Mouse (Mus musculus) forebrain, embryonic 15.5 days (tissue): ENCODE results near the gene C8b. TPM values are rescaled to one million over a fixed set of nuclear protein-coding genes. Genes with fewer than 3 reads are reported as not detected.

Source experiments
- ATAC-seq: fragments of 200-750 bp; cut with Nextera tagmentation; replicated peaks from 2 replicates; pipeline ENCODE4 v1.8.0; 2017; ENCODE audit warnings: mild to moderate bottlenecking, moderate TSS enrichment, moderate library complexity
- H3K27ac ChIP-seq: fragments of 300-500 bp; sonication (generic); replicated peaks from 2 replicates; pipeline ENCODE4 v1.5.1; 2015; ENCODE audit warnings: mild to moderate bottlenecking, inconsistent platforms
- H3K27me3 ChIP-seq: fragments of 300-500 bp; sonication (generic); 2 replicates; pipeline ENCODE4 v1.6.1; 2015; ENCODE audit warnings: inconsistent platforms
- H3K36me3 ChIP-seq: fragments of 300-500 bp; sonication (generic); 2 replicates; pipeline ENCODE4 v1.6.1; 2015; ENCODE audit warnings: mild to moderate bottlenecking, inconsistent platforms
- H3K4me1 ChIP-seq: fragments of 300-500 bp; sonication (generic); 2 replicates; pipeline ENCODE4 v1.6.1; 2015; ENCODE audit warnings: inconsistent platforms
- H3K4me2 ChIP-seq: fragments of 300-500 bp; sonication (generic); replicated peaks from 2 replicates; pipeline ENCODE4 v1.6.1; 2015; ENCODE audit warnings: mild to moderate bottlenecking, inconsistent platforms
- H3K4me3 ChIP-seq: fragments of 300-500 bp; sonication (generic); 2 replicates; pipeline ENCODE4 v1.5.1; 2015; ENCODE audit warnings: mild to moderate bottlenecking, inconsistent platforms
- H3K9ac ChIP-seq: fragments of 300-500 bp; sonication (generic); replicated peaks from 2 replicates; pipeline ENCODE4 v1.6.1; 2015; ENCODE audit warnings: mild to moderate bottlenecking, inconsistent platforms
- H3K9me3 ChIP-seq: fragments of 300-500 bp; sonication (generic); 2 replicates; pipeline ENCODE4 v1.6.1; 2016; ENCODE audit warnings: inconsistent platforms
- WGBS: fragments of 180-500 bp; shearing (Covaris S2); methylation state at CpG from one replicate; pipeline ENCODE4 v1.1.7; 2015; ENCODE audit warnings: mixed read lengths; 5-methylcytosine and 5-hydroxymethylcytosine counted together
- polyA plus RNA-seq: library from polyadenylated mRNA; unstranded; fragments of >200 nt; fragmentation: Nextera tagmentation; extraction: Ambion mirVana; gene quantifications from 2 replicates; pipeline ENCODE4 v1.2.1, GENCODE M21; 2015

The C8b gene
- 0.18 TPM in 1 of 2 replicates, not detected in the other for polyA plus RNA-seq

GRCm38 (mm10) chr4:104766065-104766464 is at the start of gene C8b:
Gene C8b, plus strand, starts transcription at chr4:104766317.
- Histone ChIP-seq H3K4me2 (no peak within 1 kb of the TSS), H3K27me3 (no peaks in the 10 kb centered on the region), H3K9ac (no peak within 1 kb of the TSS), H3K9me3 (no peaks in the 10 kb centered on the region), H3K36me3 (no peaks in the 10 kb centered on the region), H3K27ac (no peak within 1 kb of the TSS), H3K4me3 (no peak within 1 kb of the TSS), H3K4me1 (peaks cover 16% of the 10 kb centered on the region)
- ATAC-seq, result no peak
- WGBS, result 95% methylated on average over 8 of the region's 8 CpGs

GRCm38 (mm10) chr4:104716506-104716905 is 49.6 kb upstream of the C8b start:
- no peak for ATAC-seq
- Histone ChIP-seq H3K9me3 (no peaks in the 10 kb centered on the region), H3K4me1 (peaks cover 56% of the 10 kb centered on the region), H3K36me3 (no peaks in the 10 kb centered on the region), H3K27me3 (no peaks in the 10 kb centered on the region), H3K4me3 (no peak overlapping the region), H3K4me2 (no peak overlapping the region), H3K9ac (no peak overlapping the region), H3K27ac (0 out of 2 replicates have a peak overlapping the region, but pooled peaks have one; percentile 42)
- 17% methylated on average over 1 of the region's 1 CpGs for WGBS

DNA sequence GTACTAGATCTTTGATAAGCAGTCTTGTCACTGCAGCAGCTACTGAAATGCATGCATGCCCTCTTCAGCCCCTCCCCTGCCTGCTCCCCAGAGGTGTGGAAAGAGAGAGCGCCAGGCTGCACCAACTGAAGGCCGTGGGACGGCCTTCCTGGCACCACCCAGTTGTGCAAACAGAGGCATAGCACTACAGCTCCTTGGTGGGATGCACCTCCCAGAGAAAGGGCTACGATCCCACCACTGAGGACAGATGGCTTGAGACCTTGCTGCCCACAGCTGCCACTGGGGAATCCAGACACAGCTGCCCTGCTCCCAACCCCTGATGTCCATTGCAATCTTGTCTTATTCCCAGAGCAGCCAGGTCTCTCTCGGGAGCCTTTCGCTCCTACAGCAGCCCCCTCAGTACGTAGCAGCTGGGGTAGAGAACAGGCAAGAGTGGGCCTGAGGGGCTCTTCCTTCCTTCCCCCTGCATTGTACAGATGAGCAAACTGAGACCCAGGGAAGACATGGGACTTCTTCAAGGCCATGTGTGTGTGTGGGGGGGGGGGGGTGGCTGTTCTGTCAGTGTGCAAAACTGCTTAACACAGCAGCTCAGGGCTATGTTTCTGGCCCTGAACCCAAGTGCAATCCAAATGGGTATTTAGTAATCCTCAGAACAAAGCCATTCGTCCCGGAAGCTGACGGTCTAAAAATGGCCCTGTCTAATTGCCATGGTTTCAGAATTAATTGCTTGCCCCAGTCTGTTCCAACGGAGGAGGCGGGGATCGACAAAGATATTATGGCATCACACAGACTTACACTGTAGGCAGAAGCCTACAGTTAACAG is 46.9 kb upstream of the C8b start:
- Histone ChIP-seq H3K4me1 (peaks cover 55% of the 10 kb centered on the region), H3K27ac (peak overlapping the region; percentile 76), H3K27me3 (no peaks in the 10 kb centered on the region), H3K9ac (0 out of 2 replicates have a peak overlapping the region, but pooled peaks have one; percentile 13), H3K9me3 (no peaks in the 10 kb centered on the region), H3K36me3 (no peaks in the 10 kb centered on the region), H3K4me2 (no peak overlapping the region), H3K4me3 (no peak overlapping the region)
- ATAC-seq, result peak; percentile 78
- 16% methylated on average over 13 of the region's 13 CpGs for WGBS

DNA sequence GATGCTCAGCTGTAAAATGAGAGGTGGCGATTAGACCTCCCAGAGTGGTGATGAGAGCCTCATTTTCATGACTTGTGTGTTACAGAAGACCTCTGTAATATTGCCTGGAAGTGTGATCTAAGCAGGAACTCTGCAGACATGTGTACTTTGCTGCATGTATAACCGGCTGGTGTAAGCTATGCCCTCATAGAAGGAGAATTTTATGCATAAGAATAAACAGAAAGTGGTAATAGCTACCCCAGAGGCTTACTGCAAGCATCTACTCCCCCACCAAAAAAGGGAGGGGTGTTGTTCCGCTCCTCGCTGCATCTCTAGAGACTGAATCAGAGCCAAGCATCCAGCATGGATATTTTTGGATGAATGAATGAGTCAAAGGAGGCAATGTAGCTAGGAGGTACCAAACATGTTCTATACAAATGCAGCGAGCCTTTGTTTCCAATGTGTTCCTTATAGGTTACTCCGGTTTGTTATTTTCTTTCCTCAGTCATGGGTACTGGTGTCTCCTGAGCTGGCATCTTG is 42.5 kb upstream of the C8b start:
- 0 out of 2 replicates have a peak, but pooled peaks have one; percentile 4 for ATAC-seq
- no peaks in the 10 kb centered on the region for H3K27me3 ChIP-seq
- no peak overlapping the region for H3K9ac ChIP-seq
- H3K36me3 ChIP-seq, result no peaks in the 10 kb centered on the region
- no peak overlapping the region; the same call in 1 of the 2 replicates for H3K4me2 ChIP-seq
- H3K27ac ChIP-seq, result peak overlapping the region; percentile 73
- WGBS, result 41% methylated on average over 6 of the region's 6 CpGs
- no peaks in the 10 kb centered on the region for H3K9me3 ChIP-seq
- H3K4me3 ChIP-seq, result no peak overlapping the region
- peaks cover 40% of the 10 kb centered on the region for H3K4me1 ChIP-seq

- H3K27me3 ChIP-seq, result no peaks in the 10 kb centered on the region
- WGBS, result 31% methylated on average over 5 of the region's 5 CpGs
- H3K4me3 ChIP-seq, result no peak overlapping the region
- ATAC-seq, result peak; percentile 39
- H3K9ac ChIP-seq, result no peak overlapping the region
- H3K9me3 ChIP-seq, result no peaks in the 10 kb centered on the region
- H3K4me2 ChIP-seq, result no peak overlapping the region; the same call in 1 of the 2 replicates
- H3K36me3 ChIP-seq, result no peaks in the 10 kb centered on the region
- H3K27ac ChIP-seq, result peak overlapping the region; percentile 73
- peaks cover 33% of the 10 kb centered on the region for H3K4me1 ChIP-seq
These were observed 41.9 kb upstream of the C8b start for GRCm38 (mm10) chr4:104724258-104724657.

DNA sequence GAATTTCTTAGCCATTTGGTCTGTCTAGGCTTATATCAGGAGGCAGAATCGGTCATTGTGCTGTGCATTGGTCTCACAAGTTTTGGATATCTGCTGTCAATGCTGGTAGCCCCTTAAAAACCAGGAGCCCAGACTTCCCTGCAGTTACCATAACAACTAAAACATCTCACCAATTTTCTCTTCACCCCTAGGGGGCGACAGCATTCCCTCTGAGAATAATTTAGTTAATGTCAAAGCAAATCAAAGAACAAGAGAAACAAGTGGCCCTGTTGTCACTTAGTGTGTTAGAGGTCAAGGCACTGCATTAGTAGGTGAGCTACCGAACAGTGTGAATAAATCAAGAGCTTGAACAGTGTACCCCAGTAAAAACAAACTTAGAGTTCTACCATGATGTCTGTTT is 40.4 kb upstream of the C8b start:
- ATAC-seq, result no peak
- H3K9ac ChIP-seq, result no peak overlapping the region

GRCm38 (mm10) chr4:104729185-104729584 is 36.9 kb upstream of the C8b start:
- Histone ChIP-seq H3K4me2 (no peak overlapping the region), H3K27ac (no peak overlapping the region), H3K9me3 (no peaks in the 10 kb centered on the region), H3K9ac (no peak overlapping the region), H3K4me3 (no peak overlapping the region), H3K4me1 (peaks cover 9% of the 10 kb centered on the region), H3K27me3 (no peaks in the 10 kb centered on the region), H3K36me3 (peaks cover 6% of the 10 kb centered on the region; the same call in 1 of the 2 replicates)
- ATAC-seq, result no peak
- WGBS, result 84% methylated on average over 8 of the region's 8 CpGs

More for the DNA sequence above, 40.4 kb upstream of the C8b start:
- Histone ChIP-seq H3K9me3 (no peaks in the 10 kb centered on the region), H3K36me3 (no peaks in the 10 kb centered on the region), H3K4me3 (no peak overlapping the region), H3K27ac (no peak overlapping the region), H3K4me1 (peaks cover 20% of the 10 kb centered on the region), H3K27me3 (no peaks in the 10 kb centered on the region), H3K4me2 (no peak overlapping the region)
- WGBS, result 55% methylated on average over 3 of the region's 3 CpGs

- ATAC-seq, result no peak
- 51% methylated on average over 6 of the region's 6 CpGs for WGBS
- no peaks in the 10 kb centered on the region for H3K36me3 ChIP-seq
- H3K27me3 ChIP-seq, result no peaks in the 10 kb centered on the region
- no peak overlapping the region for H3K4me3 ChIP-seq
- no peak overlapping the region for H3K4me2 ChIP-seq
- 0 out of 2 replicates have a peak overlapping the region, but pooled peaks have one; percentile 3 for H3K27ac ChIP-seq
- H3K9me3 ChIP-seq, result no peaks in the 10 kb centered on the region
- peaks cover 14% of the 10 kb centered on the region for H3K4me1 ChIP-seq
- no peak overlapping the region for H3K9ac ChIP-seq
These were observed 19.6 kb upstream of the C8b start for GRCm38 (mm10) chr4:104746500-104746899.

- Histone ChIP-seq H3K36me3 (no peaks in the 10 kb centered on the region), H3K27me3 (no peaks in the 10 kb centered on the region), H3K9me3 (no peaks in the 10 kb centered on the region), H3K9ac (no peak overlapping the region), H3K4me1 (no peaks in the 10 kb centered on the region), H3K4me2 (no peak overlapping the region), H3K4me3 (no peak overlapping the region), H3K27ac (no peak overlapping the region)
- 78% methylated on average over 3 of the region's 3 CpGs for WGBS
- no peak for ATAC-seq
These were observed 12.0 kb upstream of the C8b start for GRCm38 (mm10) chr4:104754090-104754489.

DNA sequence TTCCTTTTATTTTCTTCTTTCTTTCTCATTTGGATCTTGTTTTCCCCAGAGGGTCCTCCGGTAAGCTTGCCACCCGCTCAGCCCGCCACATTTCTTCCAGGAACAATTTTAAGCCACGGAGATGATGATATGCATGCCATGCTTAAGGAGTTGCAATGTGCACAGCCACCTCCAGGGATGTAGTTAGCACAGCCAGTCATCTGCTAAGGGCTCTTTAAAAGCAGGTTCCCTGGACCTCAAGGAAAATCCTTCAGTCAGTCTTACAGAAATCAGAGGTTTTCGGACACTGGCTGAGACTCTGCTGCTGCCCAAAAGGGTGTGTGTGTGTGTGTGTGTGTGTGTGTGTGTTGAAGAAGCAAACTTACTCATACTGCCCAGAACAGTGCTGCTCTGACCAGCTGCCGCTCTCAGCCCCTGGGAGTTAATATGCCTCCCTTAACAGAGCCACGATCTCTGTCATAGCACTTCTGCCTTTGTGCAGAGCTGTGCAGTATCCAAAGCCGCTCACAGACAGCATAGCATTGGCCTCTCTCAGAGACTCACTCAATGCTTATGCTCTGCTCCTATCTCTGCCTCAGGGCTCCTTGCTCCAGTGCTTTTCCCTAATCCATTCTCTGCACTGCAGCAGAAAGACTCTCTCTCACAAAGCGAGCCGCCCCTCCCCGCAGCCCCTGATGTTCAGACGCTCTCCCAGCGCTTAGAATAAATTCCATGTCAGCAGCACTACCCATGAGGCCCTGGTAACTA is 5.1 kb upstream of the C8b start:
- Histone ChIP-seq H3K27ac (no peak overlapping the region; the same call in 1 of the 2 replicates), H3K9me3 (no peaks in the 10 kb centered on the region), H3K36me3 (no peaks in the 10 kb centered on the region), H3K4me3 (no peak overlapping the region), H3K4me1 (peaks cover 8% of the 10 kb centered on the region), H3K9ac (no peak overlapping the region), H3K4me2 (no peak overlapping the region), H3K27me3 (no peaks in the 10 kb centered on the region)
- ATAC-seq, result peak; percentile 76
- 41% methylated on average over 13 of the region's 13 CpGs for WGBS

GRCm38 (mm10) chr4:104768190-104768589 is 2.1 kb downstream of the C8b start:
- 97% methylated on average over 4 of the region's 4 CpGs for WGBS
- Histone ChIP-seq H3K4me3 (no peak overlapping the region), H3K9me3 (no peaks in the 10 kb centered on the region)

GRCm38 (mm10) chr4:104769602-104770001 is 3.5 kb downstream of the C8b start:
- peaks cover 12% of the 10 kb centered on the region for H3K4me1 ChIP-seq
- H3K9ac ChIP-seq, result no peak overlapping the region
- no peak; the same call in 1 of the 2 replicates for ATAC-seq
- H3K4me3 ChIP-seq, result no peak overlapping the region
- H3K4me2 ChIP-seq, result no peak overlapping the region; the same call in 1 of the 2 replicates
- no peak overlapping the region for H3K27ac ChIP-seq
- no peaks in the 10 kb centered on the region for H3K36me3 ChIP-seq
- H3K9me3 ChIP-seq, result no peaks in the 10 kb centered on the region
- no peaks in the 10 kb centered on the region for H3K27me3 ChIP-seq
- WGBS, result 38% methylated on average over 8 of the region's 8 CpGs

More at GRCm38 (mm10) chr4:104768190-104768589, 2.1 kb downstream of the C8b start:
- H3K4me1 ChIP-seq, result peaks cover 12% of the 10 kb centered on the region
- H3K27ac ChIP-seq, result no peak overlapping the region
- H3K9ac ChIP-seq, result no peak overlapping the region
- ATAC-seq, result no peak
- H3K4me2 ChIP-seq, result no peak overlapping the region
- H3K27me3 ChIP-seq, result no peaks in the 10 kb centered on the region
- H3K36me3 ChIP-seq, result no peaks in the 10 kb centered on the region
